Mouse (Mus musculus): ENCODE results near the gene Tmem177. TPM values are rescaled to one million over a fixed set of nuclear protein-coding genes. Genes with fewer than 3 reads are reported as not detected.

Gene Tmem177
- polyA plus RNA-seq (2012; rRNA removed) = 6.9 and 7.5 TPM in 2 replicates

- Histone ChIP-seq H3K4me3 (ENCODE audit: control insufficient read depth, insufficient read depth, low read length) (peak within 1 kb of the TSS; percentile 57), H3K36me3 (ENCODE audit: control insufficient read depth, insufficient read depth, low read length) (no peaks in the 10 kb centered on the region), H3K4me1 (replicated peaks; ENCODE audit: control insufficient read depth, insufficient read depth, low read length) (peaks cover 3% of the 10 kb centered on the region), H3K27ac (ENCODE audit: control insufficient read depth, insufficient read depth, low read length) (peak within 1 kb of the TSS; percentile 46; the same call in 1 of the 2 replicates), H3K27me3 (ENCODE audit: control insufficient read depth, insufficient read depth, low read length) (no peaks in the 10 kb centered on the region)
- 11% methylated on average over 42 of the region's 42 CpGs for WGBS
- TF ChIP-seq CTCF (IDR thresholded peaks at IDR 0.05; ENCODE audit: borderline replicate concordance, control insufficient read depth, extremely low read depth, insufficient read depth, low read length, poor library complexity) (no peak), POLR2A (IDR thresholded peaks at IDR 0.05; ENCODE audit: control insufficient read depth, extremely low read depth, insufficient read depth, low read length, poor library complexity) (peak; percentile 81; the same call in 1 of the 2 replicates)
- DNase-seq = peak; percentile 99
Observed at GRCm38 (mm10) chr1:119912953-119913814, at the start of gene Tmem177. Gene Tmem177 (minus strand): TSS chr1:119913208.

GRCm38 (mm10) chr1:119959920-119960319 lies 46.9 kb upstream of the Tmem177 start:
- Histone ChIP-seq H3K36me3 (ENCODE audit: control insufficient read depth, insufficient read depth, low read length) (no peaks in the 10 kb centered on the region), H3K4me3 (ENCODE audit: control insufficient read depth, insufficient read depth, low read length) (no peak overlapping the region), H3K27ac (ENCODE audit: control insufficient read depth, insufficient read depth, low read length) (no peak overlapping the region), H3K27me3 (ENCODE audit: control insufficient read depth, insufficient read depth, low read length) (no peaks in the 10 kb centered on the region), H3K4me1 (replicated peaks; ENCODE audit: control insufficient read depth, insufficient read depth, low read length) (no peaks in the 10 kb centered on the region)
- DNase-seq = no peak
- TF ChIP-seq CTCF (IDR thresholded peaks at IDR 0.05; ENCODE audit: borderline replicate concordance, control insufficient read depth, extremely low read depth, insufficient read depth, low read length, poor library complexity) (no peak), POLR2A (IDR thresholded peaks at IDR 0.05; ENCODE audit: control insufficient read depth, extremely low read depth, insufficient read depth, low read length, poor library complexity) (no peak)
- 62% methylated on average over 7 of the region's 7 CpGs for WGBS

GRCm38 (mm10) chr1:119959464-119959863 lies 46.5 kb upstream of the Tmem177 start:
- H3K4me1 ChIP-seq (replicated peaks; ENCODE audit: control insufficient read depth, insufficient read depth, low read length) = no peaks in the 10 kb centered on the region
- H3K27ac ChIP-seq (ENCODE audit: control insufficient read depth, insufficient read depth, low read length) = no peak overlapping the region
- WGBS = 95% methylated on average over 4 of the region's 4 CpGs
- no peaks in the 10 kb centered on the region for H3K36me3 ChIP-seq (ENCODE audit: control insufficient read depth, insufficient read depth, low read length)
- no peak overlapping the region for H3K4me3 ChIP-seq (ENCODE audit: control insufficient read depth, insufficient read depth, low read length)
- no peak for DNase-seq
- TF ChIP-seq POLR2A (IDR thresholded peaks at IDR 0.05; ENCODE audit: control insufficient read depth, extremely low read depth, insufficient read depth, low read length, poor library complexity) (no peak), CTCF (IDR thresholded peaks at IDR 0.05; ENCODE audit: borderline replicate concordance, control insufficient read depth, extremely low read depth, insufficient read depth, low read length, poor library complexity) (no peak)
- no peaks in the 10 kb centered on the region for H3K27me3 ChIP-seq (ENCODE audit: control insufficient read depth, insufficient read depth, low read length)

- Histone ChIP-seq H3K4me3 (ENCODE audit: control insufficient read depth, insufficient read depth, low read length) (no peak overlapping the region), H3K27ac (ENCODE audit: control insufficient read depth, insufficient read depth, low read length) (no peak overlapping the region), H3K4me1 (replicated peaks; ENCODE audit: control insufficient read depth, insufficient read depth, low read length) (no peaks in the 10 kb centered on the region), H3K27me3 (ENCODE audit: control insufficient read depth, insufficient read depth, low read length) (no peaks in the 10 kb centered on the region), H3K36me3 (ENCODE audit: control insufficient read depth, insufficient read depth, low read length) (no peaks in the 10 kb centered on the region)
- WGBS = 78% methylated on average over 9 of the region's 9 CpGs
- TF ChIP-seq POLR2A (IDR thresholded peaks at IDR 0.05; ENCODE audit: control insufficient read depth, extremely low read depth, insufficient read depth, low read length, poor library complexity) (no peak), CTCF (IDR thresholded peaks at IDR 0.05; ENCODE audit: borderline replicate concordance, control insufficient read depth, extremely low read depth, insufficient read depth, low read length, poor library complexity) (no peak)
- DNase-seq = no peak
Observed at GRCm38 (mm10) chr1:119957716-119958222, 44.8 kb upstream of the Tmem177 start.

GRCm38 (mm10) chr1:119954680-119955079 lies 41.7 kb upstream of the Tmem177 start:
- DNase-seq = no peak
- no peaks in the 10 kb centered on the region for H3K27me3 ChIP-seq (ENCODE audit: control insufficient read depth, insufficient read depth, low read length)
- H3K4me1 ChIP-seq (replicated peaks; ENCODE audit: control insufficient read depth, insufficient read depth, low read length) = no peaks in the 10 kb centered on the region
- H3K4me3 ChIP-seq (ENCODE audit: control insufficient read depth, insufficient read depth, low read length) = no peak overlapping the region
- no peak overlapping the region for H3K27ac ChIP-seq (ENCODE audit: control insufficient read depth, insufficient read depth, low read length)
- WGBS = 88% methylated on average over 2 of the region's 2 CpGs
- H3K36me3 ChIP-seq (ENCODE audit: control insufficient read depth, insufficient read depth, low read length) = no peaks in the 10 kb centered on the region
- TF ChIP-seq CTCF (IDR thresholded peaks at IDR 0.05; ENCODE audit: borderline replicate concordance, control insufficient read depth, extremely low read depth, insufficient read depth, low read length, poor library complexity) (no peak), POLR2A (IDR thresholded peaks at IDR 0.05; ENCODE audit: control insufficient read depth, extremely low read depth, insufficient read depth, low read length, poor library complexity) (no peak)

GRCm38 (mm10) chr1:119953456-119953855 lies 40.4 kb upstream of the Tmem177 start:
- no peak for DNase-seq
- 93% methylated on average over 9 of the region's 9 CpGs for WGBS
- no peak overlapping the region for H3K4me3 ChIP-seq (ENCODE audit: control insufficient read depth, insufficient read depth, low read length)
- no peaks in the 10 kb centered on the region for H3K4me1 ChIP-seq (replicated peaks; ENCODE audit: control insufficient read depth, insufficient read depth, low read length)
- H3K36me3 ChIP-seq (ENCODE audit: control insufficient read depth, insufficient read depth, low read length) = no peaks in the 10 kb centered on the region
- no peak overlapping the region for H3K27ac ChIP-seq (ENCODE audit: control insufficient read depth, insufficient read depth, low read length)
- no peak for TF ChIP-seq POLR2A (IDR thresholded peaks at IDR 0.05; ENCODE audit: control insufficient read depth, extremely low read depth, insufficient read depth, low read length, poor library complexity)
- TF ChIP-seq CTCF (IDR thresholded peaks at IDR 0.05; ENCODE audit: borderline replicate concordance, control insufficient read depth, extremely low read depth, insufficient read depth, low read length, poor library complexity) = no peak
- no peaks in the 10 kb centered on the region for H3K27me3 ChIP-seq (ENCODE audit: control insufficient read depth, insufficient read depth, low read length)

All from thymus, adult 2 months (tissue).